Mouse (Mus musculus): ENCODE results near the gene Grap.

The Grap gene

GRCm38 (mm10) chr11:61665401-61665800, 12.3 kb downstream of the Grap start:
- no peak for TF ChIP-seq GATA4 (IDR thresholded peaks at IDR 0.05; ENCODE audit: insufficient replicate concordance, low read length)

- no peak for TF ChIP-seq GATA4 (IDR thresholded peaks at IDR 0.05; ENCODE audit: insufficient replicate concordance, low read length)
Observed at GRCm38 (mm10) chr11:61665991-61666799, 13.1 kb downstream of the Grap start.

- no peak for TF ChIP-seq GATA4 (IDR thresholded peaks at IDR 0.05; ENCODE audit: insufficient replicate concordance, low read length)
Observed at GRCm38 (mm10) chr11:61667248-61667647, 14.2 kb downstream of the Grap start.

- TF ChIP-seq GATA4 (IDR thresholded peaks at IDR 0.05; ENCODE audit: insufficient replicate concordance, low read length), result no peak
Observed at GRCm38 (mm10) chr11:61667782-61668181, 14.7 kb downstream of the Grap start.

- TF ChIP-seq GATA4 (IDR thresholded peaks at IDR 0.05; ENCODE audit: insufficient replicate concordance, low read length), result no peak
Observed at GRCm38 (mm10) chr11:61669492-61670490, 16.7 kb downstream of the Grap start.

GRCm38 (mm10) chr11:61671781-61672383, 18.8 kb downstream of the Grap start:
- no peak for TF ChIP-seq GATA4 (IDR thresholded peaks at IDR 0.05; ENCODE audit: insufficient replicate concordance, low read length)

GRCm38 (mm10) chr11:61673686-61674085, 20.6 kb downstream of the Grap start:
- TF ChIP-seq GATA4 (IDR thresholded peaks at IDR 0.05; ENCODE audit: insufficient replicate concordance, low read length), result no peak

- no peak for TF ChIP-seq GATA4 (IDR thresholded peaks at IDR 0.05; ENCODE audit: insufficient replicate concordance, low read length)
Observed at GRCm38 (mm10) chr11:61674151-61674838, 21.2 kb downstream of the Grap start.

- no peak for TF ChIP-seq GATA4 (IDR thresholded peaks at IDR 0.05; ENCODE audit: insufficient replicate concordance, low read length)
Observed at GRCm38 (mm10) chr11:61674839-61675159, 21.7 kb downstream of the Grap start.

GRCm38 (mm10) chr11:61675332-61675731, 22.3 kb downstream of the Grap start:
- TF ChIP-seq GATA4 (IDR thresholded peaks at IDR 0.05; ENCODE audit: insufficient replicate concordance, low read length), result no peak

GRCm38 (mm10) chr11:61676216-61676854, 23.3 kb downstream of the Grap start:
- no peak for TF ChIP-seq GATA4 (IDR thresholded peaks at IDR 0.05; ENCODE audit: insufficient replicate concordance, low read length)

GRCm38 (mm10) chr11:61677709-61678108, 24.6 kb downstream of the Grap start:
- TF ChIP-seq GATA4 (IDR thresholded peaks at IDR 0.05; ENCODE audit: insufficient replicate concordance, low read length), result no peak

- no peak for TF ChIP-seq GATA4 (IDR thresholded peaks at IDR 0.05; ENCODE audit: insufficient replicate concordance, low read length)
Observed at GRCm38 (mm10) chr11:61679091-61679866, 26.2 kb downstream of the Grap start.
